19 mouse cellular contexts compared by ENCODE assay signal in genomic region chr11:9373160-9373559, GRCm38 (mm10).
DNase-seq lines count a peak whose midpoint lies in the region; ATAC-seq lines count a peak whose summit lies in the region.
"Had no signal": no experiment of that assay in that cellular context is flagged by ENCODE, and none has a peak within 500 bp of the region (broad histone marks: within the 10 kb centered on the region; RNA-seq: fewer than 3 reads in every experiment).

No protein-coding gene starts in this region.

- ATAC-seq in lung, embryonic 16.5 days (ENCODE audit: low read depth), result 0 out of 2 replicates have a peak, but pooled peaks have one; percentile 36
- ATAC-seq in hematopoietic stem cell, adult 5-6 weeks (replicated peaks in 1 of 2; ENCODE audit: insufficient read depth in 1 of 2, low FRiP score in 2 of 2, low TSS enrichment in 1 of 2, low read depth in 1 of 2, poor library complexity in 2 of 2, severe bottlenecking in 2 of 2), result peak; percentile 96 to 98
- ATAC-seq in monocyte, adult 5-6 weeks (replicated peaks; ENCODE audit: insufficient number of reproducible peaks, low FRiP score, low TSS enrichment, poor library complexity, severe bottlenecking), result 0 out of 2 replicates have a peak, but pooled peaks have one; percentile 40
- ATAC-seq: forebrain, embryonic 16.5 days; intestine, postnatal 0 days had no signal

- no peaks in the 10 kb centered on the region; the same call in 1 of the 2 replicates for H3K4me1 ChIP-seq in lung, embryonic 16.5 days (replicated peaks; ENCODE audit: control insufficient read depth, insufficient read depth, low read length)
- no peaks in the 10 kb centered on the region for H3K4me1 ChIP-seq in limb, embryonic 10.5 days
- H3K4me1 ChIP-seq: embryonic facial prominence, embryonic 10.5 days; heart, embryonic 15.5 days; hindbrain, embryonic 15.5 days; neural tube, embryonic 12.5 days had no signal

- H3K9ac ChIP-seq in lung, embryonic 16.5 days (ENCODE audit: low read length), result no peak overlapping the region
- H3K9ac ChIP-seq: heart, embryonic 15.5 days; hindbrain, embryonic 15.5 days; neural tube, embryonic 12.5 days had no signal

- intact Hi-C loops in heart, postnatal 36 days (cut with DNase I), result no loop called here

- DNase-seq in heart, postnatal 4 days, result peak; percentile 14
- no peak for DNase-seq in heart, postnatal 36 days
- DNase-seq in lung, postnatal 25 days (ENCODE audit: low spot score), result no peak
- DNase-seq in ovary, postnatal 36 days (ENCODE audit: low spot score), result no peak
- no peak for DNase-seq in limb, embryonic 10.5 days (ENCODE audit: low spot score)
- DNase-seq: cerebellum, adult 11 months; cerebellum, postnatal 36 days; gastrocnemius, adult 2 months; right cerebral cortex, postnatal 25 days had no signal

- no peak overlapping the region for H3K4me3 ChIP-seq in lung, embryonic 16.5 days (ENCODE audit: low read length)
- no peak overlapping the region for H3K4me3 ChIP-seq in limb, embryonic 10.5 days
- H3K4me3 ChIP-seq: embryonic facial prominence, embryonic 10.5 days; gastrocnemius, adult 2 months; heart, embryonic 15.5 days; hindbrain, embryonic 15.5 days; neural tube, embryonic 12.5 days had no signal

- H3K9me3 ChIP-seq in lung, embryonic 16.5 days (ENCODE audit: control insufficient read depth, low read length), result no peaks in the 10 kb centered on the region
- H3K9me3 ChIP-seq in limb, embryonic 10.5 days (replicated peaks), result no peaks in the 10 kb centered on the region
- H3K9me3 ChIP-seq: embryonic facial prominence, embryonic 10.5 days; heart, embryonic 15.5 days; hindbrain, embryonic 15.5 days; neural tube, embryonic 12.5 days had no signal

- H3K36me3 ChIP-seq in lung, embryonic 16.5 days (ENCODE audit: control insufficient read depth, insufficient read depth, low read length), result no peaks in the 10 kb centered on the region
- H3K36me3 ChIP-seq in limb, embryonic 10.5 days, result no peaks in the 10 kb centered on the region
- H3K36me3 ChIP-seq: embryonic facial prominence, embryonic 10.5 days; heart, embryonic 15.5 days; hindbrain, embryonic 15.5 days; neural tube, embryonic 12.5 days had no signal

- H3K27me3 ChIP-seq in lung, embryonic 16.5 days (ENCODE audit: control insufficient read depth, insufficient read depth, low read depth, low read length), result no peaks in the 10 kb centered on the region
- no peaks in the 10 kb centered on the region for H3K27me3 ChIP-seq in limb, embryonic 10.5 days (ENCODE audit: low read depth, poor library complexity, severe bottlenecking)
- H3K27me3 ChIP-seq: heart, embryonic 15.5 days; hindbrain, embryonic 15.5 days; neural tube, embryonic 12.5 days had no signal

- WGBS in lung, embryonic 16.5 days, result 24% methylated on average over 5 of the region's 5 CpGs
- 85% methylated on average over 5 of the region's 5 CpGs for WGBS in limb, embryonic 10.5 days

- no peak overlapping the region for H3K4me2 ChIP-seq in lung, embryonic 16.5 days (ENCODE audit: low read depth, low read length)
- H3K4me2 ChIP-seq: heart, embryonic 15.5 days; hindbrain, embryonic 15.5 days; neural tube, embryonic 12.5 days had no signal

- H3K27ac ChIP-seq in lung, embryonic 16.5 days (ENCODE audit: low read length), result no peak overlapping the region
- no peak overlapping the region for H3K27ac ChIP-seq in limb, embryonic 10.5 days
- H3K27ac ChIP-seq: embryonic facial prominence, embryonic 10.5 days; gastrocnemius, adult 2 months; heart, embryonic 15.5 days; hindbrain, embryonic 15.5 days; kidney, postnatal 0 days; neural tube, embryonic 12.5 days had no signal

Comparison
In these comparisons a context has a peak if more than half of its experiments do, and no peak if none do; other contexts are left out.
1. ATAC-seq: peak in every context shown above with its lines; median percentile 97 in hematopoietic stem cell, adult 5-6 weeks; 40 in monocyte, adult 5-6 weeks; 36 in lung, embryonic 16.5 days.